Mouse (Mus musculus) midbrain, embryonic 14.5 days (tissue): ENCODE results near the gene Foxo1. TPM values are rescaled to one million over a fixed set of nuclear protein-coding genes. Genes with fewer than 3 reads are reported as not detected.

Source experiments
- ATAC-seq: fragments of 200-750 bp; cut with Nextera tagmentation; 2 replicates; pipeline ENCODE4 v1.8.0; 2017; ENCODE audit warnings: moderate number of reproducible peaks, moderate library complexity; ENCODE audit not compliant: low FRiP score, low TSS enrichment
- DNase-seq: peaks from one replicate; pipeline ENCODE4 v3.0.0-alpha.2; 2015
- H3K27ac ChIP-seq: fragments of 300-500 bp; sonication (generic); replicated peaks from 2 replicates; pipeline ENCODE4 v1.5.1; 2014; ENCODE audit warnings: mild to moderate bottlenecking, low read depth, low read length, moderate library complexity
- H3K27me3 ChIP-seq: fragments of 300-500 bp; sonication (generic); 2 replicates; pipeline ENCODE4 v1.6.1; 2014; ENCODE audit warnings: low read length, control low read depth, mixed read lengths; ENCODE audit not compliant: control insufficient read depth, insufficient read depth
- H3K36me3 ChIP-seq: fragments of 300-500 bp; sonication (generic); 2 replicates; pipeline ENCODE4 v1.6.1; 2014; ENCODE audit warnings: low read length, control low read depth; ENCODE audit not compliant: control insufficient read depth, insufficient read depth
- H3K4me1 ChIP-seq: fragments of 300-500 bp; sonication (generic); 2 replicates; pipeline ENCODE4 v1.6.1; 2014; ENCODE audit warnings: mild to moderate bottlenecking, antibody characterized with exemption, low read length, control low read depth; ENCODE audit not compliant: control insufficient read depth, insufficient read depth
- H3K4me2 ChIP-seq: fragments of 300-500 bp; sonication (generic); 2 replicates; pipeline ENCODE4 v1.6.1; 2014; ENCODE audit warnings: mild to moderate bottlenecking, low read length, moderate library complexity
- H3K4me3 ChIP-seq: fragments of 300-500 bp; sonication (generic); replicated peaks from 2 replicates; pipeline ENCODE4 v1.5.1; 2014; ENCODE audit warnings: low read depth, low read length
- H3K9ac ChIP-seq: fragments of 300-500 bp; sonication (generic); replicated peaks from 2 replicates; pipeline ENCODE4 v1.6.1; 2014; ENCODE audit warnings: mild to moderate bottlenecking, low read length, moderate library complexity
- H3K9me3 ChIP-seq: fragments of 300-500 bp; sonication (generic); 2 replicates; pipeline ENCODE4 v1.6.1; 2016; ENCODE audit warnings: low read length, control low read depth, mixed read lengths; ENCODE audit not compliant: control insufficient read depth
- WGBS: fragments of 180-500 bp; shearing (Covaris S2); extraction: QIAGEN DNeasy Blood & Tissue Kit; methylation state at CpG from one replicate; pipeline ENCODE4 v1.1.7; 2014; 5-methylcytosine and 5-hydroxymethylcytosine counted together
- polyA plus RNA-seq: library from polyadenylated mRNA; unstranded; fragments of >200 nt; fragmentation: Nextera tagmentation; extraction: Ambion mirVana; gene quantifications from 2 replicates; pipeline ENCODE4 v1.2.1, GENCODE M21; 2014

The Foxo1 gene
- polyA plus RNA-seq, 1 experiment from 2014 or later, result 4.3 TPM

DNA sequence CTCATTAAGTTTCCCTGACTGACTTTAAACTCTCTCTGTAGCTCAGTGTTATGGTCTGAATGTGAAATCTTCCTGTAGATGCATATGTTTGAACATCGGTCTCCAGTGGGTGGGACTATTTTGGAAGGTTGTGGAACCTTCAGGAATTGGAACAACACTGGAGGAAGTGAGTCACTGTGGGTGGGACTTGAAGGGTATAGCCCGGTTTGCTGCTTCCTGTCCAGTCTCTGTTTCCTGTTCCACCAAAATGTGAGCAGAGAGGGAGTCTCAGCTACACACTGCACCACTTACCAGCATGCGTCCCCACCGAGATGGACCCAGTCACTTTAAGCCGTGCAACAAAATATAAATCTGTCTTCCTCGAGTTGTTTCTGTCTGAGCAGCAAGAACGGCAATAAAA is 122.2 kb downstream of the Foxo1 start:
- Histone ChIP-seq H3K4me1 (no peaks in the 10 kb centered on the region), H3K27ac (no peak overlapping the region), H3K36me3 (no peaks in the 10 kb centered on the region), H3K9me3 (no peaks in the 10 kb centered on the region), H3K9ac (no peak overlapping the region), H3K27me3 (no peaks in the 10 kb centered on the region), H3K4me3 (no peak overlapping the region), H3K4me2 (no peak overlapping the region)
- DNase-seq (no peak), ATAC-seq (no peak)
- 93% methylated on average over 7 of the region's 7 CpGs for WGBS

DNA sequence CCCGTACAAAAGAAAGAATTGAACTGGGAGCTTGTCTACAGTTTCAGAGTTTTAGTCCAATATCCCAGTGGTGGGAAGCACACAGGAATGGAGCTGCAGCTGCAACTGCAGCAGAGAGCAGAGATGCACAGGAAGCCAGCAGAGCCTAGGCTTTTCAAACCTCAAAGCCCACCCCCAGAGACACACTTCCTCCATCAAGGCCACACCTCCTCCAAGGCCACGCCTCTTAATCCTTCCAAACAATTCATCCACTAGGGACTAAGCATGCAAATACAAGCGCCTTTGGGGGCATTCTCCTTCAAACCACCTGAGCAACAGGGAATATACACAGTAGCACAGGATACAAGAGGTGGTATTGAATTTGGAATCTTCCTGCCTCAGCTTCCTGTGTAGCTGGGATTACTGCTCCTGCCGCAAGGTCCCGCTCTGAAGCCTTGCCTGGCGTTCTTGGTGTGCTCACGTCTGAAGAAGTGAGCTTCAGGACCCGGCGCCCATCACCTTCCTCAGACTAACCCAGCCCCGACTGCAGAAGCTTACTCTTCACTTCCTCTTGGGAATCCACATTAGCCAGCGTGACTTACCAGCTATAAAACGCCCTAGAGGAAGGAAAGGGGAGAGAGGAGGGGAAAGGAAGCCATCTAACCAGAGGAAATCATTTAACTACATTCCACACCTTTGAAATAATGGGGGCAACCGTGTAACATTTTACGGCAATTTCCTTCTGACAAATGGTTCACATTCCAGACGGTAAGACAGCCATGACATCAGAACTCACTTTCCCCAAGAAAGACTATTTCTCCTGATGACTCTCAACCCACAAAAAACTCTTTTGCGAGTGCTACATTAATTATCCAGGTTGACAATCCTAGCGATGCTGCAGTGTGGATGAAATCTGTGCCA is 122.9 kb downstream of the Foxo1 start:
- no peaks in the 10 kb centered on the region for H3K9me3 ChIP-seq
- ATAC-seq, result no peak
- no peaks in the 10 kb centered on the region for H3K36me3 ChIP-seq
- H3K27ac ChIP-seq, result no peak overlapping the region
- H3K4me3 ChIP-seq, result no peak overlapping the region
- no peaks in the 10 kb centered on the region for H3K27me3 ChIP-seq
- H3K9ac ChIP-seq, result no peak overlapping the region
- DNase-seq, result no peak
- 85% methylated on average over 17 of the region's 17 CpGs for WGBS
- no peak overlapping the region for H3K4me2 ChIP-seq
- no peaks in the 10 kb centered on the region for H3K4me1 ChIP-seq

DNA sequence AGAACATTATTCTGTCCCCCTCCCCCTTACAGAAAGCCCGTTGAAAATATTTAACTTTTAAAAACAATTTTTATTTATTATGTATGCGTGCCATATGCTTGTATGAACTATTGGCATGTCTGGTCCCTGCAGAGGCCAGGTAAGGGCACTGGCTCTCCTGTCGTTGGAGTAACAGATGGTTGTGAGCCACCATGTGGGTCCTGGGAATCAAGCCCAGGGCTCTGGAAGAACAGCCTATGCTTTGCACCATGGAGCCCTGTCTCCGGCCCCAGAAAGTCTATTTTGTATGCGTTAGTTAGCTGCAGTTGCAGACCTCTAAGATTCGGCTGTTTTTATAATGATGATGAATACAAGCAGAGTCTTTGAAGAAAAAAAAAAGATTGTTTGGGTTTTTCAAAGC is 123.8 kb downstream of the Foxo1 start:
- no peaks in the 10 kb centered on the region for H3K9me3 ChIP-seq
- no peak overlapping the region for H3K27ac ChIP-seq
- no peak overlapping the region for H3K4me2 ChIP-seq
- no peaks in the 10 kb centered on the region for H3K36me3 ChIP-seq
- H3K4me1 ChIP-seq, result no peaks in the 10 kb centered on the region
- 80% methylated on average over 6 of the region's 6 CpGs for WGBS
- DNase-seq (no peak), ATAC-seq (no peak)
- no peaks in the 10 kb centered on the region for H3K27me3 ChIP-seq
- no peak overlapping the region for H3K4me3 ChIP-seq
- no peak overlapping the region for H3K9ac ChIP-seq

DNA sequence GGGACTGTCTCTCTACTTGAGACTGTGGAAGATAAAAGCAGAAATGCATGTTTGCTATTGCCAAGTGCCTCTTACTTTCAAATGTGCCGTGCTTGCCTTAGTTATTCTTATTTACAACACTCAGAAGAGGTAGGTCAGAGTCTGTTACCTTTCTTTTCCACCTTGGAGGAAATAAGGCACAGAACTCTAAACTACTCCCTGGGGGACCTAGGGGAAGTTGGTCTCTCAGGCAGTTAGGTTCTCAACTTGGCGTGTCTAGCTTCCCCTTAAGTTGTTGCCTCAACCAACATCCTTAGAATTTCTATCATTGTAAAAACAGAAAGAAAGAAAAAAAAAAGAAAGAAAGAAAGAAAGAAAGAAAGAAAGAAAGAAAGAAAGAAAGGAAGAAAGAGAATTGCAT is 124.4 kb downstream of the Foxo1 start:
- H3K27me3 ChIP-seq, result no peaks in the 10 kb centered on the region
- H3K4me3 ChIP-seq, result no peak overlapping the region
- ATAC-seq, result no peak
- no peaks in the 10 kb centered on the region for H3K9me3 ChIP-seq
- DNase-seq, result no peak
- WGBS, result 85% methylated on average over 2 of the region's 2 CpGs
- H3K4me1 ChIP-seq, result no peaks in the 10 kb centered on the region
- no peak overlapping the region for H3K9ac ChIP-seq
- no peak overlapping the region for H3K27ac ChIP-seq
- no peaks in the 10 kb centered on the region for H3K36me3 ChIP-seq
- H3K4me2 ChIP-seq, result no peak overlapping the region

DNA sequence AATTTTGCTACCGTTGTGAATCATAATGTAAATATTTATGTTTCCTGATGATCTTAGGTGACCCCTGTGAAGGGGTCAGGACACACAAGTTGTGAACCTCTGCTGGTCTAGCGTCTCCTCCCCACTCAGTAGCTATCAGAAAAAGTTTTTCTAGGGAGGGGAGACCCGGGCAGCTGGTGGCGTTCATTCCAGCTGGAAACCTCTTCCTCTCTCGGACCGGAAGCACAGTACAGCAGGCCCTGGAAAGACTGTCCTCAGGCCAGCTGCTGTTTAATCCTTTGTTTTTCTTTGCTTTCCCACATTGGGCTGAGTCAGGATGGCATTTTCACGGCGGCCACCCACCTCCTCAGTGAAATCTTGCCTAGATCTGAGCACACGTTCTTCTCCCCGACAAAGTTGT is 125.0 kb downstream of the Foxo1 start:
- no peak for DNase-seq
- WGBS, result 86% methylated on average over 10 of the region's 10 CpGs
- ATAC-seq, result no peak

DNA sequence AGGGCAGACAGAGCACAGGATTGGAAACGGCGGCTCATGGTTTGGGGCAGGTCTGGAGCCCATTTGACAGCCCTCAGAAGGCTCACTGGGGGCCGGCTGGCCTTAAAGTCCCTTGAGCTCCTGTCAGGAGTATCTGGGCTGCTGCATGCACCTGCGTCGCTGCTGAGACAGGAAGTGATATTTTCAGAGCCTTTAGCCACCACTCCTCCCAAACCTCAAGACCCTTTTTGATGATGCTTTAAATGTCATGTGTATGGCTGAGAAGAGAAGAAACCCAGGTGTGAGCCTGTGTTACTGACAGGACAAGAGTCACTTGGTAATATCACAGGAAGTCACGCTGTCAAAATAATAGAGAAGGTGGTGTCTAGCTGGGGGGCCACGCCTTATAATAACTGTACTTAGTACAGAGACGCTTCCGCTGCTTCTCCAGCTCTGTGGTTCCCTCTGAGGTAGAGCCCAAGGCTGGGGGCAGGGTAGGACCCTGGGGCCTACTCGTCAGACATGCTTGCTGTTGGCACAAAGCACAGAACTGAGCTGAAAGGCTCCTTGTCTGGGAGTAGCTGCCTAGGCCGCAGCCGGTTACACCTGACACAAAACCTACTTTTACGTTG is 128.1 kb downstream of the Foxo1 start:
- DNase-seq, result no peak
- Histone ChIP-seq H3K36me3 (no peaks in the 10 kb centered on the region), H3K9me3 (no peaks in the 10 kb centered on the region), H3K4me2 (no peak overlapping the region), H3K4me3 (no peak overlapping the region), H3K27ac (no peak overlapping the region), H3K9ac (no peak overlapping the region), H3K27me3 (no peaks in the 10 kb centered on the region; the same call in 1 of the 2 replicates), H3K4me1 (peaks cover 5% of the 10 kb centered on the region; the same call in 1 of the 2 replicates)
- ATAC-seq, result no peak
- 89% methylated on average over 13 of the region's 13 CpGs for WGBS

More for the DNA sequence above, 125.0 kb downstream of the Foxo1 start:
- Histone ChIP-seq H3K4me3 (no peak overlapping the region), H3K36me3 (no peaks in the 10 kb centered on the region), H3K9ac (no peak overlapping the region), H3K9me3 (no peaks in the 10 kb centered on the region), H3K27me3 (no peaks in the 10 kb centered on the region), H3K27ac (no peak overlapping the region), H3K4me2 (no peak overlapping the region), H3K4me1 (no peaks in the 10 kb centered on the region)

DNA sequence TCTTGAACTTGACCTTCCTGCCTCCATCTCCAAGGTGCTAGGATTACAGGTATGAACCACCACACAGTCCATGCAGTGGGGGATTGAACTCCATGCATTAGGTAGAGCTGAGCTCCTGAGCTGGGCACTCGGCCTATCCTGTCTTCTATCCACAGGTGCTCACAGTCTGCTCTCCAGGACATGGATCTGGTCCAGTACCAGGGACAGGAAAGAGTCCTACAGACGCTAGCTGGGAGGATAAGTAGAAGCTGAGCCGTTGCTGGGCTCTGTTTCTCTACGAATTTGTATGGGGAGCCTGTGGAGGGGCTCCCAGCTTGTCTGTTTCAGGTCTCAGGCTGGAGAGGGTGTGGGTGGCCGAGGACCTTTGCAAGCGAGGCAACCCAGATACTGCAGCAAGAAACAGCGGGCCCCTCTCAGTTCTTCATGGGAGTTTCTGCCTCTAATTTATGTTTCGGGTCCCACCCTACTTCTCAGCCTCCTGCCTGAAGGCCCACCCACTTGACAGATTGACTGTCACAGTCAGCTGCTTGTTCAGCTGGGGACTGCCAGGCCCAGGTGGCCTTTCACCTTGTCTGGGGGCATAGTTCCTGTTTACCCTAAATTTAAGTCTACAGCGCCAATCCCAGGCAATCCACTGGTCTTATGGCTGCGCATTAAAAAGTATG is 128.9 kb downstream of the Foxo1 start:
- Histone ChIP-seq H3K4me3 (no peak overlapping the region), H3K9ac (no peak overlapping the region), H3K27ac (no peak overlapping the region), H3K36me3 (no peaks in the 10 kb centered on the region), H3K4me2 (no peak overlapping the region), H3K9me3 (no peaks in the 10 kb centered on the region), H3K27me3 (no peaks in the 10 kb centered on the region; the same call in 1 of the 2 replicates), H3K4me1 (peaks cover 11% of the 10 kb centered on the region; the same call in 1 of the 2 replicates)
- ATAC-seq (no peak), DNase-seq (no peak)
- WGBS, result 84% methylated on average over 10 of the region's 10 CpGs

DNA sequence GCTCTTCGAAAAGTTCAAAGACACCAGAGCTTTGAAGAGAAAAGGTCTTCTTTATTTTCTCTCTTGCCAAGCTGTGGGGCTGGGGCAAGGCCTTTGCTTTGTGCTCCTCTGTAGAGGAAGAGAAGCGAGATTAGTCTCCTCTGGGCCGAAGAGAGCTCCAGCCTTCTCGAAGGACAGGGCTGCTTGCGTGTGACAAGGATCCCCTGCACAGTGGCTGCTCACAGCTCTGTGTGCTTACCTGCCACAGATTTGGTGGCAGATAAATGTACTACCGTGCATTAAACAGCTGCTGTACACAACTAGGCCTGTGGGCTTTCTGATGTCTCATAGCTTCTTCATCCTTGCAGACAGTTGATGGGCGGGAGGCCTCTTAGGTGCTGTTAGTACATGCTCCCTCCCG is 129.8 kb downstream of the Foxo1 start:
- Histone ChIP-seq H3K27ac (no peak overlapping the region), H3K9me3 (no peaks in the 10 kb centered on the region), H3K36me3 (no peaks in the 10 kb centered on the region), H3K4me1 (peaks cover 11% of the 10 kb centered on the region; the same call in 1 of the 2 replicates), H3K9ac (no peak overlapping the region), H3K27me3 (no peaks in the 10 kb centered on the region; the same call in 1 of the 2 replicates), H3K4me2 (no peak overlapping the region), H3K4me3 (no peak overlapping the region)
- WGBS, result 83% methylated on average over 8 of the region's 8 CpGs
- DNase-seq (no peak), ATAC-seq (no peak)
